Mouse (Mus musculus) E14TG2a.4 (cell line): ENCODE measurements around the gene Tma7.

Experiments
- CTCF ChIP-seq: conservative IDR thresholded peaks from 2 replicates; pipeline ENCODE4 v1.5.1; 2014; ENCODE audit warnings: low read length
- NANOG ChIP-seq: IDR thresholded peaks from 2 replicates; pipeline ENCODE4 v1.6.1; 2014; ENCODE audit warnings: borderline replicate concordance, low read length, mixed read lengths

DNA sequence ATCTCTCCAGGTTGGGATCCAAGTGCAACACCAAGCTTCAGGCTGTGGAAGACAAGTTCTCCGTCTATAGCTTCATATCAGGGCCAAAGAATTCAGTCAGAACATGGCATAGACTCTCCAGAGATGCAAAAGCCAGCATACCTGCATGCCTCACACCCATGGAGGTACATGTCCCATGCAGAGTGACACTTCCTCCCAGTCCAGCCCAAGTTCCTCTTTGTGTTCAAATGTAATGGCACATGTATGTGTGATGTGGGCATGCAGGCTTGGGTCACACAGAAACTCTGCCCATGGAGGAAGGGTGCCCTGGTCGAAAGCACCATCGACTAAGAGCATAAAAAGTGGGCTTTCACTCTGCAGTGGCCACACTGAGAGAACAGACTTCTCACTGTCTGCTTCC, 41.8 kb upstream of the Tma7 start:
- TF ChIP-seq CTCF (no peak), NANOG (no peak)
